Mouse (Mus musculus) olfactory bulb, adult 2 months (tissue): ENCODE data around the gene Cx3cr1. TPM values are rescaled to one million over a fixed set of nuclear protein-coding genes. Genes with fewer than 3 reads are reported as not detected.

ENCODE experiments used
- H3K27ac ChIP-seq: fragments of 200-500 bp; 2 replicates; pipeline ENCODE4 v1.5.1; 2012; ENCODE audit warnings: low read depth, low read length; ENCODE audit not compliant: insufficient read depth
- H3K4me1 ChIP-seq: fragments of 200-500 bp; 2 replicates; pipeline ENCODE4 v1.6.1; 2012; ENCODE audit warnings: low read length; ENCODE audit not compliant: control insufficient read depth, insufficient read depth
- H3K4me3 ChIP-seq: fragments of 200-500 bp; 2 replicates; pipeline ENCODE4 v1.5.1; 2012; ENCODE audit warnings: mild to moderate bottlenecking, low read depth, low read length, moderate library complexity; ENCODE audit not compliant: insufficient read depth
- CTCF ChIP-seq: fragments of 200-500 bp; IDR thresholded peaks from 2 replicates; pipeline ENCODE4 v1.5.1; 2012; ENCODE audit warnings: low read depth, mild to moderate bottlenecking, low read length, moderate library complexity; ENCODE audit not compliant: insufficient read depth
- POLR2A ChIP-seq: fragments of 200-500 bp; IDR thresholded peaks from 2 replicates; pipeline ENCODE4 v1.6.1; 2012; ENCODE audit warnings: mild to moderate bottlenecking, low read depth, low read length, moderate library complexity; ENCODE audit not compliant: insufficient read depth
- WGBS: fragments of 180-500 bp; shearing (Covaris S2); methylation state at CpG from one replicate; pipeline ENCODE4 v1.1.7; 2018; 5-methylcytosine and 5-hydroxymethylcytosine counted together
- polyA plus RNA-seq: library from polyadenylated mRNA; stranded (reverse); fragments of >200 nt; gene quantifications from 2 replicates; pipeline ENCODE4 v1.2.4, GENCODE M21; 2012; ENCODE audit warnings: low replicate concordance; ENCODE audit not compliant: missing spikeins, insufficient read depth, insufficient read length

Gene Cx3cr1
- polyA plus RNA-seq, 1 experiment = not detected

- Histone ChIP-seq H3K4me3 (no peak overlapping the region), H3K4me1 (peaks cover 19% of the 10 kb centered on the region), H3K27ac (no peak overlapping the region)
- no peak for TF ChIP-seq POLR2A
- TF ChIP-seq CTCF = no peak
- 75% methylated on average over 4 of the region's 4 CpGs for WGBS
These were observed 107.5 kb downstream of the Cx3cr1 start for GRCm38 (mm10) chr9:119962216-119962615.

GRCm38 (mm10) chr9:119958835-119959234, 110.8 kb downstream of the Cx3cr1 start:
- no peak for TF ChIP-seq CTCF
- TF ChIP-seq POLR2A = no peak
- Histone ChIP-seq H3K4me3 (no peak overlapping the region), H3K4me1 (0 out of 2 replicates have a peak, but pooled peaks cover 4% of the 10 kb centered on the region), H3K27ac (no peak overlapping the region)
- WGBS = 86% methylated on average over 9 of the region's 9 CpGs

GRCm38 (mm10) chr9:119951388-119951787, 118.3 kb downstream of the Cx3cr1 start:
- TF ChIP-seq POLR2A (no peak), CTCF (no peak)
- 90% methylated on average over 9 of the region's 9 CpGs for WGBS
- H3K4me3 ChIP-seq = no peak overlapping the region
- H3K27ac ChIP-seq = no peak overlapping the region
- H3K4me1 ChIP-seq = 0 out of 2 replicates have a peak, but pooled peaks cover 2% of the 10 kb centered on the region

GRCm38 (mm10) chr9:119950434-119950833, 119.2 kb downstream of the Cx3cr1 start:
- WGBS = 54% methylated on average over 6 of the region's 6 CpGs
- no peak overlapping the region for H3K27ac ChIP-seq
- H3K4me1 ChIP-seq = 0 out of 2 replicates have a peak, but pooled peaks cover 2% of the 10 kb centered on the region
- H3K4me3 ChIP-seq = no peak overlapping the region
- no peak for TF ChIP-seq CTCF
- TF ChIP-seq POLR2A = no peak

GRCm38 (mm10) chr9:119948804-119949203, 120.9 kb downstream of the Cx3cr1 start:
- WGBS = 50% methylated on average over 3 of the region's 3 CpGs
- Histone ChIP-seq H3K27ac (no peak overlapping the region), H3K4me1 (0 out of 2 replicates have a peak, but pooled peaks cover 2% of the 10 kb centered on the region), H3K4me3 (no peak overlapping the region)
- TF ChIP-seq POLR2A (no peak), CTCF (no peak)

GRCm38 (mm10) chr9:119945173-119945900, 124.3 kb downstream of the Cx3cr1 start:
- 75% methylated on average over 12 of the region's 12 CpGs for WGBS
- no peak overlapping the region for H3K4me3 ChIP-seq
- H3K27ac ChIP-seq = no peak overlapping the region
- TF ChIP-seq CTCF = no peak; the same call in 1 of the 2 replicates
- no peak for TF ChIP-seq POLR2A
- H3K4me1 ChIP-seq = no peaks in the 10 kb centered on the region

- H3K4me1 ChIP-seq = no peaks in the 10 kb centered on the region
- TF ChIP-seq CTCF = no peak
- TF ChIP-seq POLR2A = no peak
- no peak overlapping the region for H3K4me3 ChIP-seq
- no peak overlapping the region for H3K27ac ChIP-seq
- 84% methylated on average over 1 of the region's 1 CpGs for WGBS
These were observed 126.4 kb downstream of the Cx3cr1 start for GRCm38 (mm10) chr9:119943326-119943725.

GRCm38 (mm10) chr9:119941861-119942260, 127.8 kb downstream of the Cx3cr1 start:
- Histone ChIP-seq H3K4me3 (no peak overlapping the region), H3K4me1 (peaks cover 7% of the 10 kb centered on the region; the same call in 1 of the 2 replicates), H3K27ac (no peak overlapping the region)
- TF ChIP-seq POLR2A (no peak), CTCF (no peak)
- WGBS = 91% methylated on average over 14 of the region's 14 CpGs

- no peak for TF ChIP-seq CTCF
- TF ChIP-seq POLR2A = no peak
- H3K4me1 ChIP-seq = peaks cover 9% of the 10 kb centered on the region
- no peak overlapping the region for H3K4me3 ChIP-seq
- H3K27ac ChIP-seq = no peak overlapping the region
- 67% methylated on average over 5 of the region's 5 CpGs for WGBS
These were observed 128.3 kb downstream of the Cx3cr1 start for GRCm38 (mm10) chr9:119941407-119941806.
